Mouse (Mus musculus): ENCODE data around the gene Vamp5. TPM values are rescaled to one million over a fixed set of nuclear protein-coding genes. Genes with fewer than 3 reads are reported as not detected.

Gene Vamp5
- polyA plus RNA-seq (2015; fragmentation: Nextera tagmentation; extraction: Ambion mirVana) = 20.5 and 22.2 TPM in 2 replicates

GRCm38 (mm10) chr6:72380131-72380770, at the start of gene Vamp5:
Vamp5 (minus strand) TSS chr6:72380468.
- ATAC-seq (ENCODE audit: insufficient number of reproducible peaks, low FRiP score, low TSS enrichment, low read depth) = peak; percentile 77
- peak within 1 kb of the TSS; percentile 44 for H3K9ac ChIP-seq
- H3K4me3 ChIP-seq = peak within 1 kb of the TSS; percentile 55
- H3K27me3 ChIP-seq = no peaks in the 10 kb centered on the region
- no peaks in the 10 kb centered on the region for H3K9me3 ChIP-seq
- peak within 1 kb of the TSS; percentile 77 for H3K4me2 ChIP-seq
- H3K27ac ChIP-seq = peak within 1 kb of the TSS; percentile 51
- H3K36me3 ChIP-seq = peaks cover 8% of the 10 kb centered on the region
- peaks cover 10% of the 10 kb centered on the region; the same call in 1 of the 2 replicates for H3K4me1 ChIP-seq
- WGBS = 2% methylated on average over 49 of the region's 49 CpGs

DNA sequence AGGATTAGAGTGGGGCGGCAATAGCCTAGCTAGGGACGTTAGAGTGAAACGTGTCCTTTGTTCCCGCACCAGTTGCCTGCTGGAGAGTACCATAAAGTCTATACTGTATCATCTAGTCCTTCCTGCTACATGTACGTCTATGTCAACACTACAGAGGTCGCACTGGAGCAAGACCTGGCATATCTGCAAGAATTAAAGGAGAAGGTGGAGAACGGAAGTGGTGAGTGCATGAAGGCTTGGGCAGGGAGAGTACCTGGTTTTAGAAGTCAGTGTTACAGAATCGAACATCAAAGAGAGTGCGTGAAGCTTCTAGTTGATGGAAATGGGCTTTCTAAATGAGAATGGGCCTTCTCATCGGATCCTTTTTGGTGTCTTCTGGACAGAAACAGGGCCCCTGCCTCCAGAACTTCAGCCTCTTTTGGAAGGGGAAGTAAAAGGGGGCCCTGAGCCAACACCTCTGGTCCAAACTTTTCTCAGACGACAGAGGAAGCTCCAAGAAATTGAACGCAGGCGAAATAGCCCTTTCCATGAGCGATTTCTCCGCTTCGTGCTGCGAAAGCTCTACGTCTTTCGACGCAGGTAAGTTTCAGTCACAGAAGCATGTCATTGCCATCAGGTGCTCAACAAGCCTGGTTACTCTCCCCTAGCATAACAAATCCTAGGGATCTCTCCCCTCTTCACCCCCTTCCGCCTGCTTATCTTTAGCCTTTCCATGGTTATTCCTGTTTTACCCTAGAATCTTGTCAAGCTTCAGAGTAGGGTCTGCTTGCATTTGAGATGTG, 49.0 kb upstream of the Vamp5 start:
- Histone ChIP-seq H3K4me3 (no peak overlapping the region), H3K9ac (no peak overlapping the region), H3K9me3 (no peaks in the 10 kb centered on the region), H3K4me2 (no peak overlapping the region), H3K27me3 (no peaks in the 10 kb centered on the region), H3K36me3 (peaks cover 87% of the 10 kb centered on the region), H3K27ac (no peak overlapping the region), H3K4me1 (peaks cover 4% of the 10 kb centered on the region; the same call in 1 of the 2 replicates)
- WGBS = 82% methylated on average over 21 of the region's 21 CpGs
- ATAC-seq (ENCODE audit: insufficient number of reproducible peaks, low FRiP score, low TSS enrichment, low read depth) = no peak

GRCm38 (mm10) chr6:72428036-72428435, 47.8 kb upstream of the Vamp5 start:
- Histone ChIP-seq H3K27me3 (no peaks in the 10 kb centered on the region), H3K4me3 (no peak overlapping the region), H3K9ac (no peak overlapping the region), H3K9me3 (no peaks in the 10 kb centered on the region), H3K27ac (no peak overlapping the region), H3K4me1 (peaks cover 4% of the 10 kb centered on the region; the same call in 1 of the 2 replicates), H3K36me3 (peaks cover 88% of the 10 kb centered on the region), H3K4me2 (no peak overlapping the region)
- WGBS = 22% methylated on average over 8 of the region's 8 CpGs
- peak; percentile 77 for ATAC-seq (ENCODE audit: insufficient number of reproducible peaks, low FRiP score, low TSS enrichment, low read depth)

GRCm38 (mm10) chr6:72425646-72426045, 45.4 kb upstream of the Vamp5 start:
- 91% methylated on average over 11 of the region's 11 CpGs for WGBS
- peaks cover 4% of the 10 kb centered on the region; the same call in 1 of the 2 replicates for H3K4me1 ChIP-seq
- no peak overlapping the region for H3K4me3 ChIP-seq
- H3K9ac ChIP-seq = no peak overlapping the region
- H3K27ac ChIP-seq = no peak overlapping the region
- H3K9me3 ChIP-seq = no peaks in the 10 kb centered on the region
- peaks cover 88% of the 10 kb centered on the region for H3K36me3 ChIP-seq
- no peaks in the 10 kb centered on the region for H3K27me3 ChIP-seq
- no peak overlapping the region for H3K4me2 ChIP-seq
- no peak for ATAC-seq (ENCODE audit: insufficient number of reproducible peaks, low FRiP score, low TSS enrichment, low read depth)

GRCm38 (mm10) chr6:72420901-72421300, 40.6 kb upstream of the Vamp5 start:
- Histone ChIP-seq H3K9me3 (no peaks in the 10 kb centered on the region), H3K4me3 (no peak overlapping the region), H3K9ac (no peak overlapping the region), H3K4me1 (peaks cover 10% of the 10 kb centered on the region), H3K27ac (no peak overlapping the region), H3K4me2 (no peak overlapping the region), H3K27me3 (no peaks in the 10 kb centered on the region), H3K36me3 (peaks cover 88% of the 10 kb centered on the region)
- no peak for ATAC-seq (ENCODE audit: insufficient number of reproducible peaks, low FRiP score, low TSS enrichment, low read depth)
- 94% methylated on average over 10 of the region's 10 CpGs for WGBS

DNA sequence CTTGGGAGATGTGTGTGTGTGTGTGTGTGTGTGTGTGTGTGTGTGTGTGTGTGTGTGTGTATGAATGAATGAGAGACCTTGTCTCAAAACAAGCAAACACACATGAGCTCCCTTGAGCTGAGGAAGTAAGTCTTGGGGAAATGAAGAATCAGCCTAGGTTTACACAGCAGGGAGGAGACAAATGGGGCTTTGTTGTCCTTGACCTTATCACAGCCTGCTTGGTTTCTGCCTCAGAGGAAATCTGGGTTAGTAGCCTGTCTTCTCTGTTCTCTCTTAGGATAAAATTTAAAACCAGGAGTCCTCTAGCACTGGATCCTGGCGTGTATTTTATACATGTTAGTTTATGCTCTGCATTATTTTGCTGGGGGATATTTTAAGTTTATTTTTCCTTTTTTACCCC, 39.5 kb upstream of the Vamp5 start:
- Histone ChIP-seq H3K27ac (no peak overlapping the region), H3K9ac (no peak overlapping the region), H3K36me3 (peaks cover 77% of the 10 kb centered on the region), H3K4me2 (no peak overlapping the region), H3K9me3 (no peaks in the 10 kb centered on the region), H3K27me3 (no peaks in the 10 kb centered on the region), H3K4me1 (peaks cover 20% of the 10 kb centered on the region), H3K4me3 (no peak overlapping the region)
- ATAC-seq (ENCODE audit: insufficient number of reproducible peaks, low FRiP score, low TSS enrichment, low read depth) = no peak
- WGBS = 86% methylated on average over 1 of the region's 1 CpGs

GRCm38 (mm10) chr6:72418279-72418678, 38.0 kb upstream of the Vamp5 start:
- no peaks in the 10 kb centered on the region for H3K27me3 ChIP-seq
- no peak overlapping the region for H3K4me2 ChIP-seq
- peaks cover 25% of the 10 kb centered on the region for H3K4me1 ChIP-seq
- ATAC-seq (ENCODE audit: insufficient number of reproducible peaks, low FRiP score, low TSS enrichment, low read depth) = no peak
- H3K27ac ChIP-seq = no peak overlapping the region
- no peak overlapping the region for H3K4me3 ChIP-seq
- 92% methylated on average over 4 of the region's 4 CpGs for WGBS
- no peaks in the 10 kb centered on the region for H3K9me3 ChIP-seq
- peaks cover 62% of the 10 kb centered on the region for H3K36me3 ChIP-seq
- no peak overlapping the region for H3K9ac ChIP-seq

DNA sequence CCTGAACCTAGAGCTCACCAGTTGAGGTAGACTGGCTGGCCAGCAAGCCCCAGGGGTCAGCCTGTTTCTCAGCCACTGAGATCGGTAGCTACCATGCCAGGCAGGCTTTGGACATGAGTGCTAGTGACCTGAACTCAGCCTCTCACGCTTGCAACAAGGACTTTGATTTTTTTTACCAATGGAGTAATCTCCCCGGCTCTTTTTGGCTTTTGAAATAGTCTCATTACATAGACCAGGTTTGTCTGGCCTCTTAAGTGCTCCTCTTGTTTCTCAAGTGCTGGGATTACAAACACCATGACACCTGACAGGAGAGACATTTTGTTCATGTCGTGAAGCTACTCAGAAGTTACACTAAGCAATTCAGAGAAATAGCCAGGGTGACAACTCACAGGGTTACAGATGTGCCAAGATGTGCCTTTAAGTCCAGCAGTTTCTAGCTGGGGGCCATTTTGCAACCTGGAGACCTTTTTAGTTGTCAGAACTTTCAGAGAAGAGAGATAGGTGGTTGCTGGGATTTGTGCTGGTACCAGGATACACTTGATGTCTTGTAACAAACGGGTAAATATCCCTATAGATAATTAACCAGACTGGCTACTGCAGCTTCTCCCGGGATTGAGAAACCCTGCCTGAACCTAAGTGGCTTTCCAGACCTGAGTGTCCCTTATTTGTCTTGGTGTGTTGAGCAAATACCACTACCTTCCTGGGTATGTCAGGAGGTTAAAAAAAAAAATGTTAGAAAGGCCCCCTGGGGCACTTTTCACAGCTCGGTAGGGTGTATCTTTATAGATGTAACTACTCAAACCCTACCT, 35.9 kb upstream of the Vamp5 start:
- Histone ChIP-seq H3K4me1 (peaks cover 25% of the 10 kb centered on the region), H3K9me3 (no peaks in the 10 kb centered on the region), H3K36me3 (peaks cover 42% of the 10 kb centered on the region), H3K9ac (no peak overlapping the region), H3K4me3 (0 out of 2 replicates have a peak overlapping the region, but pooled peaks have one; percentile 79), H3K27me3 (no peaks in the 10 kb centered on the region), H3K27ac (no peak overlapping the region), H3K4me2 (peak overlapping the region; percentile 55; the same call in 1 of the 2 replicates)
- 80% methylated on average over 7 of the region's 7 CpGs for WGBS
- no peak for ATAC-seq (ENCODE audit: insufficient number of reproducible peaks, low FRiP score, low TSS enrichment, low read depth)

DNA sequence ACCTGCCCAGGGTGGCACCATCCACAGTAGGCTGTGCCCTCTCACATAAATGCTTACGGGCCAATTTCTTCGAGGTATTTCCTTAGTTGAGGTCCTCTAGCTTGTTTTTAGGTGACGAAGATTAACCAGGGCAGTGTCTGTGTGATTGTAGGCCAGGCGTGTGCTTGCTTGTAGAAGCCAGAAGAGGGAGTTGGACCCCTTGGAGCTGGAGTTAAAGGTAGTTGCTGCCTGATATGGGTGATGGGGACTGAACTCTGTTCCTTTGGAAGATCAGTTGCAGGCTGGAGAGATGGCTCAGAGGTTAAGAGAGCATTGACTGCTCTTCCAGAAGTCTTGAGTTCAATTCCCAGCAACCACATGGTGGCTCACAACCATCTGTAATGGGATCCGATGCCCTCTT, 34.9 kb upstream of the Vamp5 start:
- H3K9me3 ChIP-seq = no peaks in the 10 kb centered on the region
- 80% methylated on average over 5 of the region's 5 CpGs for WGBS

GRCm38 (mm10) chr6:72414076-72414756, 33.9 kb upstream of the Vamp5 start, which contains the start of gene Ggcx:
Ggcx (plus strand) TSS chr6:72414308.
- peak; percentile 96 for ATAC-seq (ENCODE audit: insufficient number of reproducible peaks, low FRiP score, low TSS enrichment, low read depth)

More for the DNA sequence above, 34.9 kb upstream of the Vamp5 start:
- H3K4me3 ChIP-seq = peak overlapping the region; percentile 79
- peaks cover 33% of the 10 kb centered on the region for H3K36me3 ChIP-seq
- no peak overlapping the region for H3K27ac ChIP-seq
- H3K4me2 ChIP-seq = peak overlapping the region; percentile 55
- H3K4me1 ChIP-seq = peaks cover 25% of the 10 kb centered on the region
- no peak overlapping the region for H3K9ac ChIP-seq
- no peak for ATAC-seq (ENCODE audit: insufficient number of reproducible peaks, low FRiP score, low TSS enrichment, low read depth)
- no peaks in the 10 kb centered on the region for H3K27me3 ChIP-seq

DNA sequence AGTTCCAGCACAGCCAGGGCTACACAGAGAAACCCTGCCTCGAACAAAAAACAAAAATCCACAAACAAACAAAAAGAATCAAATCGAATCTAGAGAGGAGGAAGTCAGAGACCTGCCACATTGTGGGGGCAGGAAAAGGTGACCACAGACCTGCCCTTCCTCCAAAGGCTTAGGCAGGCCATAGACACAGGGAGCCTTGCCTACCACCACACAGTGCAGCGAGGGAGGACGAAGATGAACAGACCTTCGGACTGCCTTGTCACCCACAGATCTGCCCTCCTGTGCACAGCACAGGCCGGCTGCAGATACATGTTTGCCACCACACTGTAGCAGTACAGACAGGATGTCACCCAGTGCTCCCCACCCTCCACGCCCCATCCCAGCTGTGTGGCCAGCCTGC, 30.2 kb upstream of the Vamp5 start:
- no peak overlapping the region for H3K4me3 ChIP-seq
- peaks cover 11% of the 10 kb centered on the region for H3K4me1 ChIP-seq
- H3K27ac ChIP-seq = no peak overlapping the region
- H3K9me3 ChIP-seq = no peaks in the 10 kb centered on the region
- no peak for ATAC-seq (ENCODE audit: insufficient number of reproducible peaks, low FRiP score, low TSS enrichment, low read depth)
- no peak overlapping the region for H3K4me2 ChIP-seq
- H3K9ac ChIP-seq = no peak overlapping the region
- no peaks in the 10 kb centered on the region for H3K36me3 ChIP-seq
- no peaks in the 10 kb centered on the region for H3K27me3 ChIP-seq
- 84% methylated on average over 7 of the region's 7 CpGs for WGBS

More at GRCm38 (mm10) chr6:72414076-72414756, 33.9 kb upstream of the Vamp5 start, which contains the start of gene Ggcx:
- peak within 1 kb of the TSS; percentile 87 for H3K9ac ChIP-seq
- peaks cover 23% of the 10 kb centered on the region for H3K36me3 ChIP-seq
- no peaks in the 10 kb centered on the region for H3K27me3 ChIP-seq
- peak within 1 kb of the TSS; percentile 55 for H3K4me2 ChIP-seq
- 1% methylated on average over 33 of the region's 33 CpGs for WGBS
- H3K9me3 ChIP-seq = no peaks in the 10 kb centered on the region
- H3K4me1 ChIP-seq = peaks cover 25% of the 10 kb centered on the region
- H3K4me3 ChIP-seq = peak within 1 kb of the TSS; percentile 79
- peak within 1 kb of the TSS; percentile 77 for H3K27ac ChIP-seq

All from limb, embryonic 15.5 days (tissue).